Mouse (Mus musculus): ENCODE measurements around the gene Scin. TPM values are rescaled to one million over a fixed set of nuclear protein-coding genes. Genes with fewer than 3 reads are reported as not detected.
A peak's percentile ranks its signal among the peaks of the same experiment; 100 is the strongest.

The Scin gene
- polyA plus RNA-seq, 1 experiment from 2014 or later: 0.27 TPM

- H3K27ac ChIP-seq: no peak overlapping the region
- no peak overlapping the region for H3K4me3 ChIP-seq (ENCODE audit: inconsistent target)
- WGBS (ENCODE audit: missing documents): 79% methylated on average over 3 of the region's 3 CpGs
- no peaks in the 10 kb centered on the region for H3K36me3 ChIP-seq (ENCODE audit: inconsistent target)
- no peaks in the 10 kb centered on the region for H3K79me2 ChIP-seq (ENCODE audit: inconsistent target)
Observed at GRCm38 (mm10) chr12:40096453-40096852, 37.6 kb downstream of the Scin start.

DNA sequence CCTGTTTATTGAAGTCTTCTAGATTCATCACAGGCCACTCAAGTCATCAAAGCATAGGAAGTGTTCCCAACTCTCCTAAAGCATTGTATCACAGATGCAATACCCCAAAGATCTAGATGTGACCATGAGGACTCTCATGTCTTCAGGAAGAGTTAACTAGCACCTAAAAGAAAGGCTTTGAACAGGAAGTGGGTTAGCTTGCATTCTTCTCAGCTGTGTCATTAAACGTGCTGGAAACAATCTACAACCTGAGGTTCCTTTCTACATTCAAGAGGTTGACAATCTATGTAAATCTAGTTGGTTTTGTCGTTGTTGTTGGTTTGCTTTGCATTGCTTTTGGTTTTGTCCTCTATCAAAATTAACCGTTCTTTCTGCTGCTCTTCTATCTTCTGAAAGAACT, 44.0 kb downstream of the Scin start:
- Histone ChIP-seq H3K27ac (no peak overlapping the region), H3K4me3 (ENCODE audit: inconsistent target) (no peak overlapping the region), H3K79me2 (ENCODE audit: inconsistent target) (no peaks in the 10 kb centered on the region), H3K36me3 (ENCODE audit: inconsistent target) (no peaks in the 10 kb centered on the region)
- WGBS (ENCODE audit: missing documents): 28% methylated on average over 3 of the region's 3 CpGs

GRCm38 (mm10) chr12:40085731-40086322, 48.2 kb downstream of the Scin start:
- WGBS (ENCODE audit: missing documents): 91% methylated on average over 5 of the region's 5 CpGs
- Histone ChIP-seq H3K79me2 (ENCODE audit: inconsistent target) (no peaks in the 10 kb centered on the region), H3K36me3 (ENCODE audit: inconsistent target) (no peaks in the 10 kb centered on the region), H3K4me3 (ENCODE audit: inconsistent target) (no peak overlapping the region), H3K27ac (no peak overlapping the region)

DNA sequence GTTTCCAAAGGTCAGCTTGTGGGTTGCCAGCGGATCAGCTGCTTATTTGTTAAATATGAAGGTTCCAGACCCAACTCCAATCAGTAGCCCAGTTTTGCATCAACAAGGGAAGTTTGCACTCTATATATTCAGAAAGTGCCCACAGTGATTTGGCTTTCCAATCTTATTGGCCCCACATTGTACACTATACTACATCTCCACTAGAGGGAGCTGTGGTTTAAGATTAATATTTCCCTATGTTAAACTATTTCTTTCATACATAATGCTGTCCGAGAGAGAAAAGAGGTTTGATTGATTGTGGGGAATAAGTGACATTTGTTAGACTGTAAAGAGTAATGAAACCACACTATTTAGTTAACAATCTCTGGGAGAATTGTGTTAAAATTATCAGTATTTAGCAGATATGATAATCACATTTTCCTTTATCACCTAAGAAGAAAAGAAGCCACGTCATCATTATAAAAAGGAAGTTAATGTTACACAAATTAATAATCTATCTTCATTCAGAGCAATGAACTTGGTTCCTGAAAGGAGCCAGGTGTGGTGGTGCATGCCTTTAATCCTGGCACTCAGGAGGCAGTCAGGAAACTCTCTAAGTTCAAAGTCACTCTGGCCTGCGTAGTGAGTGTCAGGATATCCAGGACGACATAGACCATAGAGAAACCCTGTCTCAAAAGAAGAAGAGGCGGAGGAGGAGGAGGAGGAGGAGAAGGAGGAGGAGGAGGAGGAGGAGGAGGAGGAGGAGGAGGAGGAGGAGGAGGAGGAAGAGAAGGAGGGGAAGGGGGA, 51.4 kb downstream of the Scin start:
- Histone ChIP-seq H3K4me3 (ENCODE audit: inconsistent target) (no peak overlapping the region), H3K27ac (no peak overlapping the region), H3K79me2 (ENCODE audit: inconsistent target) (no peaks in the 10 kb centered on the region), H3K36me3 (ENCODE audit: inconsistent target) (no peaks in the 10 kb centered on the region)
- 12% methylated on average over 5 of the region's 6 CpGs for WGBS (ENCODE audit: missing documents)

- WGBS (ENCODE audit: missing documents): 88% methylated on average over 5 of the region's 5 CpGs
- Histone ChIP-seq H3K27ac (no peak overlapping the region), H3K36me3 (ENCODE audit: inconsistent target) (no peaks in the 10 kb centered on the region), H3K4me3 (ENCODE audit: inconsistent target) (no peak overlapping the region), H3K79me2 (ENCODE audit: inconsistent target) (no peaks in the 10 kb centered on the region)
Observed at GRCm38 (mm10) chr12:40082048-40082447, 52.0 kb downstream of the Scin start.

DNA sequence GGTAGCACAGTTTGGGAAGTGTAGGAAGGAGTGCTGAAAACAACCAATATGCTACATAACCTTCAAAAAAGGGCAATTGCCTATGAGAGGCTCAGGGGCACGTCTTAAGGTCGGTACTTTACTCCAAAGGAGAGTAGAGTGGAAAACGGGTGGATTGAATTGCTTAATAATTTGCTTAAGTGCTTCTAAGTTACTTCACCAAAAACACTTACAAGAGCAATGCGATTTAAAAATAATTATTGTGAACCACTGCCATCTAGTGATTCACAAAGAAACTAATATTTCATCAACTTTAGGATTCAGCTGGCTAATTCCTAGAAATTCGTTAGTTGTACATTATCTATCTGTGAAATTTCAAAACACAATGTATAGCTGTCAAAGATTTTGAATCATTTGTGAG, 60.4 kb downstream of the Scin start:
- Histone ChIP-seq H3K27ac (no peak overlapping the region), H3K36me3 (ENCODE audit: inconsistent target) (no peaks in the 10 kb centered on the region), H3K4me3 (ENCODE audit: inconsistent target) (no peak overlapping the region), H3K79me2 (ENCODE audit: inconsistent target) (no peaks in the 10 kb centered on the region)
- WGBS (ENCODE audit: missing documents): 69% methylated on average over 5 of the region's 5 CpGs

DNA sequence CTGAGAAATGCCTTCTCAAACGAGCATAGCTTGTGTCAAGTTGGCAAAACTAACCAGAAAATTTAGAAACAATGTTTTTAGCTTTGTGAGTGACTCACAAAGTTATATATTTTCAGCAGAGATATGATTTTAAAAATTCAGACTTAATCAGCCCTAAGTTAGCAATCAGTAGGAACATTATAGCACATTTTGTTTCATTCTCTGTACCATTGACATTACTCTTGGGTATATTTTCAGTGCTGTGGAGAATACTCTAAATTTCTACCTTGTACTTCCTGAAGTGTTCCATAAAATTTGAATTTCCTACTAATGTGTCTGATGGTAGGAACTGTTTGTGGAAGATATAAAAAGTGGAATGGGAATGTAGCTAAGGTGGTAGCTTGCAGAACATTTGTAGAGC, 87.0 kb downstream of the Scin start:
- no peaks in the 10 kb centered on the region for H3K79me2 ChIP-seq (ENCODE audit: inconsistent target)
- H3K36me3 ChIP-seq (ENCODE audit: inconsistent target): no peaks in the 10 kb centered on the region
- H3K27ac ChIP-seq: no peak overlapping the region
- WGBS (ENCODE audit: missing documents): 77% methylated on average over 1 of the region's 1 CpGs
- H3K4me3 ChIP-seq (ENCODE audit: inconsistent target): no peak overlapping the region

GRCm38 (mm10) chr12:40043816-40044585, 90.0 kb downstream of the Scin start:
- H3K79me2 ChIP-seq (ENCODE audit: inconsistent target): no peaks in the 10 kb centered on the region
- H3K4me3 ChIP-seq (ENCODE audit: inconsistent target): no peak overlapping the region
- WGBS (ENCODE audit: missing documents): 95% methylated on average over 8 of the region's 8 CpGs
- no peak overlapping the region for H3K27ac ChIP-seq
- H3K36me3 ChIP-seq (ENCODE audit: inconsistent target): no peaks in the 10 kb centered on the region

- no peaks in the 10 kb centered on the region for H3K79me2 ChIP-seq (ENCODE audit: inconsistent target)
- H3K36me3 ChIP-seq (ENCODE audit: inconsistent target): no peaks in the 10 kb centered on the region
- no peak overlapping the region for H3K27ac ChIP-seq
- no peak overlapping the region for H3K4me3 ChIP-seq (ENCODE audit: inconsistent target)
Observed at GRCm38 (mm10) chr12:40040067-40040466, 94.0 kb downstream of the Scin start.

- 1% methylated on average over 68 of the region's 68 CpGs for WGBS (ENCODE audit: missing documents)
- H3K27ac ChIP-seq: peak within 1 kb of the TSS; percentile 60
- no peaks in the 10 kb centered on the region for H3K36me3 ChIP-seq (ENCODE audit: inconsistent target)
- H3K79me2 ChIP-seq (ENCODE audit: inconsistent target): no peaks in the 10 kb centered on the region
- H3K4me3 ChIP-seq (ENCODE audit: inconsistent target): peak within 1 kb of the TSS; percentile 94
Observed at GRCm38 (mm10) chr12:40037876-40038463, 96.1 kb downstream of the Scin start, which contains the start of gene Arl4a. Gene Arl4a, minus strand, starts transcription at chr12:40038025.

DNA sequence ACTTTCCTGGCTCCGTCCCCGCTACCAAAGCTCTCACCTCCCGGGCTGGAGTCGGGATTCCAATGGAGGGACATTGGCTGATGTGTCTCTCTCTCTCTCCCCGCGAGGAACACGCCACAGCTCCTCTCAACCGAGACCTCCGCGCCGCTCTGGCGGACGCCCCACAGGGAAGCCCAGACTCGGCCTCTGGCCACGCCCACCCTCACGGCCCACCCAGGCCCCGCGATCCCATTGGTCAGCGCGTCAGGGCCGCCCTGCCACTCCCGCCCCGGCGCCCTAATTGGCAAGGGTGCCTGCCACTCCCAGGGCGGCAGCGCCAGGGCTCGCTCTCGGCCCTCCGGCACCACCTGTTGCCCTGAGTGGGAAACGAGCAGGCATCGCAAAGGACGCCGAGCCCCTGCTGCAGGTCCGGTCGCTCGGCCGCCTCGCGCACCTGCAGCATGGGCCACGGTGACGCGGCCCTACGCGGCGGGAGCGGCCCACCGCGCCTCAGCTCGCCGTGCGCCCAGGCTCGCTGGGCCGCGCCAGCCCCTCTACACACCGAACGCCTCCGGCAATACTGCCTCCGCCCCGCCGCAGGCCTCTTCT, 96.7 kb downstream of the Scin start:
- H3K79me2 ChIP-seq (ENCODE audit: inconsistent target): no peaks in the 10 kb centered on the region
- H3K36me3 ChIP-seq (ENCODE audit: inconsistent target): no peaks in the 10 kb centered on the region
- H3K4me3 ChIP-seq (ENCODE audit: inconsistent target): peak overlapping the region; percentile 94
- H3K27ac ChIP-seq: peak overlapping the region; percentile 60
- under 1% methylated on average over 59 of the region's 60 CpGs for WGBS (ENCODE audit: missing documents)

DNA sequence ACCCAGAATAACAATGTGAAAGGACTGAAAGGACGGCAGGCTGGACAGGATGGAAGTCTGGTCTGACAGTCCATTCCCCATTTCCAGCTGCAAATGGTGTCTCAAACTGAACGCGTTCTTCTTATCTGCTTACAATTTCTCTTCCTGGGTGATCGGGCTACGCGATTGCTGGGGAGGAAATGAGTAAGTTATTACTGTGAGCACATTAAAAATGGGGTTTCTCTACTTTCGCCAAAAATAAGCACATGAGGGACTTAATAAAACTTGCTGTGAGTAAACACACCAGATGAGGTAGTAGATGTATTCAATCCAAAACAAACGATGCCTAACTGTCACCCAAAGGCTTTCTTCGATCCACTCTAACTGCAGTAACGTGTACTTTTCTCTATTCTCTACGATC, 97.4 kb downstream of the Scin start:
- peak overlapping the region; percentile 94 for H3K4me3 ChIP-seq (ENCODE audit: inconsistent target)
- H3K27ac ChIP-seq: peak overlapping the region; percentile 60
- WGBS (ENCODE audit: missing documents): 0% methylated on average over 11 of the region's 11 CpGs
- no peaks in the 10 kb centered on the region for H3K36me3 ChIP-seq (ENCODE audit: inconsistent target)
- H3K79me2 ChIP-seq (ENCODE audit: inconsistent target): no peaks in the 10 kb centered on the region

DNA sequence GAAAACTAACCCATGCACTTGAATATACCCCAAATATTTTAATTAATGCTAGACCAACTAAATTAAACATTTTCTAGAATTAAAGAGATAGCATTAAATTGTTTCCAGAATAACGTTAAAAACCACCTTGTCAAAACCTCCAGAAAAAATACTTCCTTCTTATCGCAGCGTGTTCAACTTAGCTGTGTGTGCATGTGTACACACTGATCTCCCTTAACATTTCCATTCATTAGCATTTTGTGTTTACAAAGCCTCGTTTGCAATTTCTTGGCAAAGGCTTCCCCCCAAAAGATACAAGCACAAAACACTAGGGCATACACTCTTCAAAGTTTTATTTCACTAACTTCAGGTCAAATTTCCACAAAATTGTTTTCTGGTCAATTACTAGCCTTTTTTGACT, 98.5 kb downstream of the Scin start:
- no peak overlapping the region for H3K4me3 ChIP-seq (ENCODE audit: inconsistent target)
- 55% methylated on average over 4 of the region's 4 CpGs for WGBS (ENCODE audit: missing documents)
- no peaks in the 10 kb centered on the region for H3K36me3 ChIP-seq (ENCODE audit: inconsistent target)
- no peak overlapping the region for H3K27ac ChIP-seq
- no peaks in the 10 kb centered on the region for H3K79me2 ChIP-seq (ENCODE audit: inconsistent target)

DNA sequence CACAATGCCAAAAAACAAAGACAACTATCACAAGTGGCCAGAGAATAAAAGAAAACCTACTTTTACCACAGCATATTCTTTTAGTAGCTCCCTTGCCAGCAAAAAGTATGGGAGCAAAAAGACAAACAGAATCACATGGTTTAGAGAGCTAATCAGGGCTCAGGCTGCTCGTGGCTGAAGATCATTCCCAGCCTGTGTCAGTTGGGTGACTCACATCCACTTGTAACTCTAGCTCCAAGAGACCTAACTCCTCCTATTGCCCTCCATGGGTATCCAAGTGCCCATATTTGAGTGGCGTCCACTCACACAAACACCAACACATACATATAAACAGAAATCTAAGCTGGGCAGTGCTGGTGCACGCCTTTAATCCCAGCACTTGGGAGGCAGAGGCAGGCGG, 104.8 kb downstream of the Scin start:
- H3K27ac ChIP-seq: no peak overlapping the region
- H3K36me3 ChIP-seq (ENCODE audit: inconsistent target): no peaks in the 10 kb centered on the region
- no peaks in the 10 kb centered on the region for H3K79me2 ChIP-seq (ENCODE audit: inconsistent target)
- H3K4me3 ChIP-seq (ENCODE audit: inconsistent target): no peak overlapping the region
- 88% methylated on average over 4 of the region's 4 CpGs for WGBS (ENCODE audit: missing documents)
